Mouse (Mus musculus) liver, adult (tissue): ENCODE measurements around the gene Syt3.

Experiments used
- GATA4 ChIP-seq: IDR thresholded peaks from 2 replicates; pipeline ENCODE4 v1.6.1; 2014; ENCODE audit warnings: mild to moderate bottlenecking, low read length; ENCODE audit not compliant: insufficient replicate concordance

Syt3 gene

GRCm38 (mm10) chr7:44383980-44384715, at the start of gene Syt3:
Gene Syt3, plus strand, starts transcription at chr7:44384102.
- TF ChIP-seq GATA4, result no peak

GRCm38 (mm10) chr7:44334139-44334538, 49.8 kb upstream of the Syt3 start:
- TF ChIP-seq GATA4, result no peak

GRCm38 (mm10) chr7:44335031-44335878, 48.6 kb upstream of the Syt3 start:
- TF ChIP-seq GATA4, result no peak

GRCm38 (mm10) chr7:44336046-44337021, 47.6 kb upstream of the Syt3 start:
- no peak for TF ChIP-seq GATA4

- TF ChIP-seq GATA4, result no peak
Observed at GRCm38 (mm10) chr7:44337121-44337849, 46.6 kb upstream of the Syt3 start.

- TF ChIP-seq GATA4, result no peak
Observed at GRCm38 (mm10) chr7:44340226-44340625, 43.7 kb upstream of the Syt3 start.

- no peak for TF ChIP-seq GATA4
Observed at GRCm38 (mm10) chr7:44341119-44341518, 42.8 kb upstream of the Syt3 start.

GRCm38 (mm10) chr7:44341714-44342113, 42.2 kb upstream of the Syt3 start:
- TF ChIP-seq GATA4, result no peak

- TF ChIP-seq GATA4, result no peak
Observed at GRCm38 (mm10) chr7:44343459-44344015, 40.4 kb upstream of the Syt3 start.

- TF ChIP-seq GATA4, result no peak
Observed at GRCm38 (mm10) chr7:44344622-44345021, 39.3 kb upstream of the Syt3 start.

- TF ChIP-seq GATA4, result no peak
Observed at GRCm38 (mm10) chr7:44349043-44349442, 34.9 kb upstream of the Syt3 start.

- TF ChIP-seq GATA4, result no peak
Observed at GRCm38 (mm10) chr7:44350957-44351711, 32.8 kb upstream of the Syt3 start.
